Mouse (Mus musculus) midbrain, embryonic 15.5 days (tissue): ENCODE measurements around the gene Lrrk1. TPM values are rescaled to one million over a fixed set of nuclear protein-coding genes. Genes with fewer than 3 reads are reported as not detected.

Experiments used
- ATAC-seq: fragments of 200-750 bp; cut with Nextera tagmentation; replicated peaks from 2 replicates; pipeline ENCODE4 v1.8.0; 2017; ENCODE audit warnings: moderate TSS enrichment
- H3K27ac ChIP-seq: fragments of 300-500 bp; sonication (generic); 2 replicates; pipeline ENCODE4 v1.5.1; 2015; ENCODE audit warnings: mild to moderate bottlenecking, inconsistent platforms
- H3K27me3 ChIP-seq: fragments of 300-500 bp; sonication (generic); replicated peaks from 2 replicates; pipeline ENCODE4 v1.6.1; 2015; ENCODE audit warnings: inconsistent platforms
- H3K36me3 ChIP-seq: fragments of 300-500 bp; sonication (generic); replicated peaks from 2 replicates; pipeline ENCODE4 v1.6.1; 2015; ENCODE audit warnings: inconsistent platforms
- H3K4me1 ChIP-seq: fragments of 300-500 bp; sonication (generic); 2 replicates; pipeline ENCODE4 v1.6.1; 2015; ENCODE audit warnings: inconsistent platforms
- H3K4me2 ChIP-seq: fragments of 300-500 bp; sonication (generic); 2 replicates; pipeline ENCODE4 v1.6.1; 2015; ENCODE audit warnings: inconsistent platforms, mild to moderate bottlenecking, moderate library complexity
- H3K4me3 ChIP-seq: fragments of 300-500 bp; sonication (generic); 2 replicates; pipeline ENCODE4 v1.5.1; 2015; ENCODE audit warnings: mild to moderate bottlenecking, inconsistent platforms
- H3K9ac ChIP-seq: fragments of 300-500 bp; sonication (generic); 2 replicates; pipeline ENCODE4 v1.6.1; 2015; ENCODE audit warnings: mild to moderate bottlenecking, inconsistent platforms
- H3K9me3 ChIP-seq: fragments of 300-500 bp; sonication (generic); 2 replicates; pipeline ENCODE4 v1.6.1; 2016; ENCODE audit warnings: inconsistent platforms
- WGBS: fragments of 180-500 bp; shearing (Covaris S2); methylation state at CpG from one replicate; pipeline ENCODE4 v1.1.7; 2015; ENCODE audit warnings: mixed read lengths; 5-methylcytosine and 5-hydroxymethylcytosine counted together
- polyA plus RNA-seq: library from polyadenylated mRNA; unstranded; fragments of >200 nt; fragmentation: Nextera tagmentation; extraction: Ambion mirVana; gene quantifications from 2 replicates; pipeline ENCODE4 v1.2.1, GENCODE M21; 2015

Lrrk1 gene
- polyA plus RNA-seq, 1 experiment from 2014 or later, result 3.7 TPM

GRCm38 (mm10) chr7:66233947-66234516, 154.1 kb downstream of the Lrrk1 start:
- ATAC-seq, result no peak
- Histone ChIP-seq H3K4me1 (peaks cover 21% of the 10 kb centered on the region), H3K4me2 (no peak overlapping the region), H3K9ac (no peak overlapping the region), H3K27me3 (no peaks in the 10 kb centered on the region), H3K36me3 (no peaks in the 10 kb centered on the region), H3K4me3 (no peak overlapping the region), H3K27ac (no peak overlapping the region), H3K9me3 (no peaks in the 10 kb centered on the region)
- WGBS, result 78% methylated on average over 6 of the region's 6 CpGs

GRCm38 (mm10) chr7:66233141-66233946, 154.8 kb downstream of the Lrrk1 start:
- WGBS, result 85% methylated on average over 4 of the region's 4 CpGs
- no peak for ATAC-seq
- Histone ChIP-seq H3K4me2 (no peak overlapping the region), H3K9ac (no peak overlapping the region), H3K9me3 (no peaks in the 10 kb centered on the region), H3K27me3 (no peaks in the 10 kb centered on the region), H3K36me3 (no peaks in the 10 kb centered on the region), H3K4me1 (peaks cover 21% of the 10 kb centered on the region), H3K27ac (no peak overlapping the region), H3K4me3 (no peak overlapping the region)

- Histone ChIP-seq H3K27ac (no peak overlapping the region), H3K4me3 (no peak overlapping the region), H3K4me2 (no peak overlapping the region), H3K9me3 (no peaks in the 10 kb centered on the region), H3K4me1 (peaks cover 21% of the 10 kb centered on the region), H3K36me3 (no peaks in the 10 kb centered on the region), H3K9ac (no peak overlapping the region), H3K27me3 (no peaks in the 10 kb centered on the region)
- no peak for ATAC-seq
- WGBS, result 81% methylated on average over 4 of the region's 4 CpGs
Observed at GRCm38 (mm10) chr7:66231861-66232260, 156.3 kb downstream of the Lrrk1 start.

- H3K27ac ChIP-seq, result peak overlapping the region; percentile 71
- H3K4me3 ChIP-seq, result no peak overlapping the region
- 20% methylated on average over 17 of the region's 17 CpGs for WGBS
- H3K36me3 ChIP-seq, result no peaks in the 10 kb centered on the region
- no peak overlapping the region for H3K4me2 ChIP-seq
- H3K9me3 ChIP-seq, result no peaks in the 10 kb centered on the region
- H3K27me3 ChIP-seq, result no peaks in the 10 kb centered on the region
- no peak overlapping the region for H3K9ac ChIP-seq
- peaks cover 21% of the 10 kb centered on the region for H3K4me1 ChIP-seq
- ATAC-seq, result peak; percentile 60; the same call in 1 of the 2 replicates
Observed at GRCm38 (mm10) chr7:66230638-66231550, 157.3 kb downstream of the Lrrk1 start.

GRCm38 (mm10) chr7:66230246-66230637, 157.9 kb downstream of the Lrrk1 start:
- 0 out of 2 replicates have a peak, but pooled peaks have one; percentile 18 for ATAC-seq
- H3K4me1 ChIP-seq, result peaks cover 21% of the 10 kb centered on the region
- H3K27me3 ChIP-seq, result no peaks in the 10 kb centered on the region
- H3K9me3 ChIP-seq, result no peaks in the 10 kb centered on the region
- no peak overlapping the region for H3K4me3 ChIP-seq
- H3K36me3 ChIP-seq, result no peaks in the 10 kb centered on the region
- 45% methylated on average over 4 of the region's 4 CpGs for WGBS
- H3K9ac ChIP-seq, result no peak overlapping the region
- no peak overlapping the region for H3K4me2 ChIP-seq
- peak overlapping the region; percentile 71 for H3K27ac ChIP-seq

GRCm38 (mm10) chr7:66229433-66229832, 158.7 kb downstream of the Lrrk1 start:
- ATAC-seq, result no peak
- 0 out of 2 replicates have a peak overlapping the region, but pooled peaks have one; percentile 71 for H3K27ac ChIP-seq
- H3K9me3 ChIP-seq, result no peaks in the 10 kb centered on the region
- H3K27me3 ChIP-seq, result no peaks in the 10 kb centered on the region
- peaks cover 21% of the 10 kb centered on the region for H3K4me1 ChIP-seq
- 79% methylated on average over 7 of the region's 7 CpGs for whole genome bisulfite sequencing
- no peak overlapping the region for H3K4me2 ChIP-seq
- H3K9ac ChIP-seq, result no peak overlapping the region
- no peaks in the 10 kb centered on the region for H3K36me3 ChIP-seq
- H3K4me3 ChIP-seq, result no peak overlapping the region

GRCm38 (mm10) chr7:66228610-66228920, 159.6 kb downstream of the Lrrk1 start:
- H3K4me2 ChIP-seq, result no peak overlapping the region
- H3K4me1 ChIP-seq, result peaks cover 21% of the 10 kb centered on the region
- no peak for ATAC-seq
- no peaks in the 10 kb centered on the region for H3K36me3 ChIP-seq
- no peaks in the 10 kb centered on the region for H3K9me3 ChIP-seq
- WGBS, result 94% methylated on average over 2 of the region's 2 CpGs
- no peak overlapping the region for H3K4me3 ChIP-seq
- no peaks in the 10 kb centered on the region for H3K27me3 ChIP-seq
- no peak overlapping the region for H3K9ac ChIP-seq
- H3K27ac ChIP-seq, result no peak overlapping the region

- Histone ChIP-seq H3K9ac (no peak overlapping the region), H3K4me2 (no peak overlapping the region), H3K27ac (no peak overlapping the region), H3K4me3 (no peak overlapping the region), H3K36me3 (no peaks in the 10 kb centered on the region), H3K4me1 (peaks cover 21% of the 10 kb centered on the region), H3K9me3 (no peaks in the 10 kb centered on the region), H3K27me3 (no peaks in the 10 kb centered on the region)
- no peak for ATAC-seq
- WGBS, result 86% methylated on average over 13 of the region's 13 CpGs
Observed at GRCm38 (mm10) chr7:66227814-66228609, 160.1 kb downstream of the Lrrk1 start.

GRCm38 (mm10) chr7:66225881-66226280, 162.3 kb downstream of the Lrrk1 start:
- no peak overlapping the region for H3K27ac ChIP-seq
- no peak overlapping the region for H3K4me3 ChIP-seq
- WGBS, result 87% methylated on average over 3 of the region's 3 CpGs
- no peaks in the 10 kb centered on the region for H3K36me3 ChIP-seq
- H3K9me3 ChIP-seq, result no peaks in the 10 kb centered on the region
- peaks cover 12% of the 10 kb centered on the region for H3K4me1 ChIP-seq
- no peak for ATAC-seq
- H3K4me2 ChIP-seq, result no peak overlapping the region
- no peak overlapping the region for H3K9ac ChIP-seq
- no peaks in the 10 kb centered on the region for H3K27me3 ChIP-seq

- 97% methylated on average over 6 of the region's 6 CpGs for WGBS
- Histone ChIP-seq H3K27me3 (no peaks in the 10 kb centered on the region), H3K27ac (no peak overlapping the region), H3K36me3 (no peaks in the 10 kb centered on the region), H3K4me2 (no peak overlapping the region), H3K4me1 (no peaks in the 10 kb centered on the region), H3K4me3 (no peak overlapping the region), H3K9me3 (no peaks in the 10 kb centered on the region), H3K9ac (no peak overlapping the region)
- no peak for ATAC-seq
Observed at GRCm38 (mm10) chr7:66224541-66224940, 163.6 kb downstream of the Lrrk1 start.

- 93% methylated on average over 1 of the region's 1 CpGs for WGBS
- H3K4me3 ChIP-seq, result no peak overlapping the region
- no peaks in the 10 kb centered on the region for H3K9me3 ChIP-seq
- no peak overlapping the region for H3K9ac ChIP-seq
- no peaks in the 10 kb centered on the region for H3K27me3 ChIP-seq
- H3K4me2 ChIP-seq, result no peak overlapping the region
- no peaks in the 10 kb centered on the region for H3K36me3 ChIP-seq
- no peaks in the 10 kb centered on the region for H3K4me1 ChIP-seq
- no peak for ATAC-seq
- no peak overlapping the region for H3K27ac ChIP-seq
Observed at GRCm38 (mm10) chr7:66223731-66224130, 164.4 kb downstream of the Lrrk1 start.
